Mouse (Mus musculus): ENCODE measurements around the gene Car5b. TPM values are rescaled to one million over a fixed set of nuclear protein-coding genes. Genes with fewer than 3 reads are reported as not detected.

Gene Car5b
- polyA plus RNA-seq (2012; rRNA removed): 9.5 and 10.1 TPM in 2 replicates

DNA sequence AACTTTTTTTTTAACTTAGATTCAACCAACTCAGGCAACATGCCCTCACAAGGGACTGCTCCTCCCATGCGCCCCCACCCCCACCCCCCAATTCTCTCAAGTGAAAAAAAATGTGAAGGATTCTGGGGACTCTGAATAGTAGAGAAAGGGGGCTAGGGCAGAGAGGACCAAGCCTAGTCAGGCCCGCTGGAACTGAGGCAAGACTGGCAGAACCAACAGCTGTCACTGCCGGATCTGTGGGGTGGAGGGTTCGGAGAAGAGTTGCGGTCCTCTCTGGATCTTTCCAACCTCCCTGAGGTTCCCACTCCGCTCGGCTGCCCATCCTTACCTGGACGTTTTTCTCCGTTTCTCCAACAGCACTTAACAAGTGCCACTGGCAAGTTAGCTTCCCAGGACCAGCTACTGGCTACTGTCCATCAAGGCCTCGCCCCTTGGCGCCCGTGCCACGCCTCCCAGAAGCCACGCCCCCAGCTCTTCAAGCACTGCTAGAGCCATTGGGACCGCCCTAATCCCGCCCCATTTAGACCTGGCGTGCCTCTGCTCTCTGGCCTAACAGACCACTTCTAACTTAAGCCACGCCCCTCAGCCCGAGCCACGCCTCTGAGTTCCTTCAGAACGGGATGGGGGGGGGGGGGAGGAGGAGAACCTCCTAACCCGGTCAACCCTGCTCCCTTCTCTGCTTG is at the start of gene Car5b:
Gene Car5b, minus strand, starts transcription at position 391 of the 683 bp plus-strand sequence.
- DNase-seq (ENCODE audit: low spot score): peak; percentile 51

DNA sequence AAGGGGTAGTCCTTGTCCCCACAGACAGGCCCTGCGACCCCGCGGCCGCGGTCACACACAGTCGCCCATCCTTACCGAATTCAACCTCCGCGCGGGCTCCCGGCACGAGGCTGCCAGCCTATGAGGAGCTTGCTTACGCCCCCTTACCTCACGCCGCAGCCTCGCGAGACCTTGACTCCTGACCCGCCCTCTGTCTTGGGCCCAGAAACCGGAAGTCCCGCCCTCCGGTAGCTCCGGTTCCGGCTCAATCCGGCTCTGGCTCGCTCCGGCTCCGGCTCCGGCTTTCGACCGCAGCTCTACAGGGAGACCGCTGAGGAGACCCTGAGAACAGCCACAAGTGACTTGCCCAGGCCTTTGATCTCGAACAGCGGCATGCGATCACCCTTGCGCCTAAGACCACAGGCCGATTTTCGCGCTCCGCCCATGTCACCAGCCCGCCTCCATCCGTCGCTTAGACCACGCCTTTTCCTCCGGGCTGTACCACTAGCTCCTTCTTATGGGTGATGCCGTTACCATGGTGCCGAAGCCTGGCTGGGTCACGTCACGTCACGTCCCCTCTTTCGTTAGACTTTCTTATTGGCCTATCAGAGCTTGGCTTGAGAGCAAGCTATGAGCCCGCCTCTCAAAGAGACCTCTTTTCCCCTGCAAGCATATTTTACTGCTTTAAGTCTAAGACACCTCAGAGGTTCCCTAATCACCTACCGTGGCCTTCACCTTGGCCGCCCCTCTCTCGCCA is 48.4 kb upstream of the Car5b start, which contains the start of gene Siah1b:
Gene Siah1b, minus strand, starts transcription at position 454 of the 736 bp plus-strand sequence.
- DNase-seq (ENCODE audit: low spot score): peak; percentile 79

DNA sequence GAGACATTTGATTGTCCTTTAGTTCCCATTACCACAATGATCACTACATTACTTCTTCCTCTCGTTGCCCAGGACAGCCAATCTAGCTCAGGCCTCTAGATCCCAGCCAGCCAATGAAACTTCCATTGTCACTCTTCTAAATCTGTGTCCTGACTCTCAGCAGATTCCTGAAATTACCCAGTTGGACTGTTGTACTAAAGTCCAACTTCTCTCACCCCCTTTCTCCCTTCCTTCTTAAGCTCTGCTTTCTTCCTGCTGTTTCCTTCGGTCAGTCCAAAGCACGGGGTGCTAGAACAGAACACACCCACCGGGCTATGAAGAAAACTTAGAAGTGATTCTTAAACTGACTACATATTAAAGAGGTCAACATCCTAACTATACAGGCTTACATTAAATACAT is 41.2 kb upstream of the Car5b start:
- no peak for DNase-seq (ENCODE audit: low spot score)

DNA sequence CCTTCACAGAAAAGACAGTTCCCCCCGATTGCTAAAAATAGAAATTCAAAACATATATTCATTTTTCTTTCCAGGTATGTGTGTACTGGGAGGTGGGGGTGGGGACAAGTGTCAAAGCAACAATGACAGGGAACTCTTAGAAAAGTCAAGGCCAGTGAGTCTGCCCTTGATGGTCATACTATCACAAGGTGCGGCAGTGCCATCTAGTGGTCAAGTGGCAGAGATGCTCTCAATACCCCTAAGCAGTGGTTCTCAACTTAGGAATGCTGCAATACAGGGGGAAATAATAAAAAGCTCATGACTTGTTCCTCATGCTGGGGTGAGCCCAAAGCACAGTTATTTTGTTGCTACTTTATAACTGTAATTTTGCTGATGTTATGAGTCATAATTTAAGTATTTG is 38.4 kb upstream of the Car5b start:
- DNase-seq (ENCODE audit: low spot score): no peak

DNA sequence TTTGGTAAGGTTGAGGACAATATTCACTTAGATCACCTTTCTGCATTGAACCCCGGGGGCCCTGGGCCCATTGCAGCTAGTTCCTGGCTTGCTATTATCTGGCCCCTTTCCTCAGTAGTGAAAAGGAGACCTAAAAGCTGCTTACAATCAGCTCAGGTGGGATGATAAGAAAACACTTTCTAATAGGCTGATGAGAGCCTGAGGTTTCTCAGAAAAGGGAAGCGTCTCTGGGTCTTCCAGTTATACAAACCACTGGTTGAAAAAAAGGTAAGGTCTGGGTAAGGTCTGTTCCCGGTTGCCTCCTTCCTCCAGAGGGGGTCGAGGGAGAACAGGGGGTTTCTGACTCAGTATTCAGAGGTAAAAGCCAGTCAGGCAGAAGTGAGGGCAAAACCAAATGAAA is 31.3 kb upstream of the Car5b start:
- DNase-seq (ENCODE audit: low spot score): no peak

DNA sequence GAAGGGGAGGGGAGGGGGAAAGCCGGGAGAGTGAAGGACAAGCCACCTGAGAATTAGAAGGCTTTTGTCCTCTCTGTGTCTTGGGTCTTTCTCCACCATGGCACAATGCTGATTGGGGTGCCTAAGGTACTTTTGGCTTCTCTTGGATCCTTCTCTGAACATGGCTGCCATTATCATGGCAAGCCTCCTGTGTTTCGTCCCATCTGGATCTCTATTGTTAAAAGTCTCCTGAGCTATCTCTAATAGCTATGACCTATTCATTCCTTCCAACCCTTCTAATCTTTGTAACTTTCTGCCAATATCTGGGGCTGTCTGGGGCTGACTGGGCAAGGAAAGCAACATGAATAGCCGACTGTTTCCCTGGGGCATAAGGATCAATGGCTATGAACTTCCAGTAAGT is 30.7 kb upstream of the Car5b start:
- no peak for DNase-seq (ENCODE audit: low spot score)

DNA sequence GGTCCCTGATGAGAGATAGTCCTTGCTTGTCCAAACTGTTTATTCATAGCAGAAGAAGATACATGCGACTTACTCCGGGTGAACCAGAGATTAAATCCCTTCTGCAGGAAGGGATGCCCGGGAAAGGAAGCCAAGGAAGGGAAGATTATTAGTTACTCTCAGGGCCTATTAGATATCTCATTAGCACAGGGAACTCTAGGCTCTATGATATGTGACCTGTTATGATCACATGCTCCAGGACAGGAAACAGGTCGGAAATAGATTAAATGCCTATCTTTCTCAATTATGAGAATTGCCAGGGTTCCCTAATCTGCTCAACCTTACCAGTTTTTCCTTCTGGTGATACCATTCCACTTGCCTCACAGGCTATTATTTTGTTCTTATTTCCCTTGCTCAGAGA is 27.9 kb upstream of the Car5b start:
- DNase-seq (ENCODE audit: low spot score): no peak

DNA sequence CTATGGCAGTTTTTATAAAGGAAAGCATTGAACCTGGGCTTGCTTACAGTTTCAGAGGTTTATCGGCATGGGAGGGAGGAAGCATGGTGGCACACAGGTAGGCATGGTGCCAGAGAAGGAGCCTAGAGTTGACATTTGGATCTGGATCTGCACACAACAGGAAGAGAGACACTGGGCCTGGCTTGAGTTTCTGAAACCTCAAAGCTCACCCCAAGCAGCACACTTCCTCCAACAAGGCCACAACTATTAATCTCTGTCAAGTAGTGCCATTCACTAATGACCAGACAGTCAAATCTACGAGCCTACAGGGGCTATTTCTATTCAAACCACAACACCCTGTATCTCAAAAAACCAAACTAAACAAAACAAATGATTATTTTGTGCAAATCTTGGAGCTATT is 18.9 kb upstream of the Car5b start:
- no peak for DNase-seq (ENCODE audit: low spot score)

DNA sequence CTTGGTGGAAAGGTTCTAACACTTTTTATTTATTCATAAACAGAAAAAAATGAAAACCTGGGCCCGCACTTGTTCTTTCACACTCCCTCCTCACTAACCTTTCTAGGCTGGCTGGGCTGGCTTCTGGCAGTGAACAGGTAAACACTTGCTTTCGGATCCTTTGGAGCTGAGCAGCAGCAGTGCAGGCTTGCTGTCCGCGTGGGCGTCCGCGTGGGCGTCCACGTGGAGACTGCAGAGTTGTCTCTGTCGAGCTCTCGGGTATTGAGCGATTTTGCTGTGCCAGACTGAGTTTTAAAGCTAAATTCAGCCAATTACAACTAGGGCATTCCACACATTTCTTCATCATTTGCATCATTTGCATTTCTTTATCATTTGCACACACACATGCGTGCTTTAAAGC is 14.3 kb upstream of the Car5b start:
- DNase-seq (ENCODE audit: low spot score): no peak

DNA sequence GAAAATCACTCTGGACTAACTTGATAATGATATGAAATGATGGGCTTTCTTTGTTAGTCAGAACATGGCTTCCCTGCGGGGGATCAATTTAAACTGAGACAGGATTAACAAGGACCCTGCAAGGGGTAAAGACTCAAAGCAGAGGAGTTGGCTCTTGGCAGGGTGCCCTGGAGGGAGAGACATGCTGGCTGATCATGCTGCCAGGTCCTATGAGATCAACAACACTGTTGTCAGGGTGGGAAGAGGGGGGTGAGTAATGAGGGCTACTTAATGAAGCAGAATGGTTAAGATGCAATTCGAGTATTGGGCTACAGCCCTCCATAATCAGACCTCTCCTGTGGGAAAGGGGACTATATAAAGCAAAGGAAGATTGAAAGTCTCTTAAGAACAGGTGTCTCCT is 11.1 kb upstream of the Car5b start:
- DNase-seq (ENCODE audit: low spot score): no peak

DNA sequence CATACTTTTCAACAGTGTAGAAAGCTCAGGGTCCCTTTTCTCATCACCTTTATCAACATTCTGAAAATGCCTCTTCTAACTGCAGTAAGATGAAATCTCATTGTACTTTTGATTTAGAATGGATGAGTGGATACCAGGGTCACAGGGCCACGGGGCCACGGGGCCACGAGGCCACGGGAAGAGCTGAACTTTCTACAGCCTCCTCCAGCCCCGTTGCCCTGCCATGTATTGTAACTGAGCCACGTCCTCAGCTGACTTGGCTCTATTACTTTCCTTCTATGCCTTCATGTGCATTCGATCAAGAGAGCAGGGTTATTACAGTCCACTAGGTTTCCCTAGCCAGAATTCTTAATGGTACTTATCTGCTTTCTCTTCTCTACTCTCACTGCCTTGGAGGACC is 8.1 kb upstream of the Car5b start:
- DNase-seq (ENCODE audit: low spot score): no peak

DNA sequence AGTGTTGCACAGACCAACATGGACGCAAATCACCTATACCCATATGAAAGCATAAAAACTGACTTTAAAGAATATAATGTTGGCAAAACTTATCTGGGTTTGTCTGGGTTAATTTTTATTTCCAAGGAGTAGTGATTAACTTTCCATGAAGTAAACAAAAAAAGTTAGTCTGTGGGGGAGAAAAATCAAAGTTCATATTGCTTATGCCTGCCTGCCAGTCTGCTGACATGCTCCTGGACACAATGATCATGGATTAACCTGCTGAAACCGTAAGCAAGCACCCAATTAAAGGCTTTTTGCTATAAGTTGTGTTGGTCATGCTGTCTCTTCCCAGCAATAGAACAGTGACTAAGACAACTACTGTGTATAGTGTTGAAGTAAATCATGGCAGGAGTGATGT is 7.6 kb upstream of the Car5b start:
- no peak for DNase-seq (ENCODE audit: low spot score)

DNA sequence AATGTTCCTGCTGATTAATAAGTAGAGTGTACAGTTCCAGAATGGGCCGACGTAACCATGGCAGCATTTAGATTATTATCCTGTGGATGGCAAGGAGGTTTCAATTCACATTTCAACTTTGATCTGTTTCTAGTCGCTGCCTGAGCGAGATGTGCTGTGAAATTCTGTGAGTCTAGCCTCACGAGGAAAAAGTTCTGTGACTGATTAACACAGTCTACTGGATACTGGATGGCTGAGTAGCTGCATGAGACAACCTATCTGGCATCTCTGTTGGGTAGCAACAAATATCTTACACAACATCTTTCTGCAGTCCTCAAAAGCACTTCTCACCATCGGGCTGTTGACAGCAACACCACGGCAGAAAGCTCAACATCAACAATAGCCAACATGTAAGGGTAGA is 4.7 kb upstream of the Car5b start:
- DNase-seq (ENCODE audit: low spot score): no peak

DNA sequence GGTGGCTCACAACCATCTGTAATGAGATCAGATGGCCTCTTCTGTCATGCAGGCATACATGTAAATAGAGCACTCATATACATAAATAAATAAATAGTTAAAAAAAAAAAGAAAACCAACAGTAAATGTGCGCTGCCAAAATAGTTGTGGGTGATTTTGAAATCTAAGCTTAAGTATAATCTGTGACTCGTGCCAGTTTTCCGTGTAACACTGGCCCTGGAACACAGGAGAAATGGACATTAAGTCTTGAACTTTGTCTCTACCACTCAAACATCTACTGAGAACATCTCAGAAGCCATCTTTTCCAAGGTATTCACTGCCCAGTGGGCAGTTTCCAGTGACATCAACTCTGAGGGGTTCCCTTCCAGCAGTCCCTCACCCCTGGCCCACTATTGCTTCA is 12.2 kb downstream of the Car5b start:
- DNase-seq (ENCODE audit: low spot score): no peak

DNA sequence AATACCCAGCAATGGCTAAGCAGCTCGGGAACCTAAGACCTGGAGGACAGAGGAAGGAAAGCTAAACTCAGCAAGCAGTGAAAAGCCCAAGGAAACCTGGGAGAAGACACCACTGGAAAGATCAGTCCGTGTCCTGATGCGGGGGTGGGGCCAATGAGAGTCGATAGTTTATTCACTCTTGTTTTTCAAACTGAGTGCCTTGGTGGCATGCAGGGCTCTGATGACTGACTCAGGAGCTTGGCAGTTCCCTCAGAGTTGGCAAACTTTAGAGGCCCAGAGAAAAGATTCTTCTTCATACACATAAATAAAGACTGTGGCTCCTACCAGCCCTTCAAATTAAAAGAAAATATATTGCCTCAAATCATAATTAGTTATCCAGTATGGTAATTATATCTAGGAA is 12.8 kb downstream of the Car5b start:
- no peak for DNase-seq (ENCODE audit: low spot score)

DNA sequence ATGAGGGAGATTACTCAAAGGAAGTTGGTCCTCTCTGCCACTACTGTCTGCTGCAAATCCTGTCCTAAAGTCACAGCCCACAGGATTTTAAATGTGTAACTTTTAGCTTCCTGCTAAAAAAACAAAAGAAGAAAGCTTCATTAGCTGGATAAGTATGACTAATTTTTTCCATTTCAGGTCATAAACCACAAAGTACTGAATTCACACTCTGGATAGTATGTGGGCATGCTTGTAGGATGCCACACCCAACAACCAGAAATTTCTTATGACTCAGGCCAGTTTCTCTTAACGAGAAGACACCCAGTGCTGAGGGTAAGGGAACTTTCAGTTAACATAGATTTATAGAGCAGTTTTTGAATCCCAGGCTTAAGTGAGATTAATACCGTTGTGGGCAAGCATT is 14.5 kb downstream of the Car5b start:
- DNase-seq (ENCODE audit: low spot score): no peak

DNA sequence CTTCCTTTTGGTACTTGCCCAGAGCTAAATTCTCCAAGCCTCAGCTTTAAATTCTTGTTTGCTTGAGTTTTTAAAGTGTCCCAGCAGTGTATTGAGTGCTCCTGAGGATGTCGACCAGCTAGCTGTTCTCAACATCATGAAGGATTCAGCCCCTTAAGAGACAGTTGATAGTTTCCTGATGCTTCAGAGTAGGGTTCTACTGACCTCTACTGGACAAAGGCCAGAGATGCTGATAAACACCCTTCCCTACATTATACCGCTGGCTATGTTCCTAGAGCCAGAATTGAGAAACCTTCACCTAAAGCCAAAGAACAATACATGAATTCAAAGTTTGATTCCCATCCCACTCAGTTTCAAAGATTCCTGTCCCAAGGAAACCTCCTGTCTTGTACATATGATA is 23.0 kb downstream of the Car5b start:
- DNase-seq (ENCODE audit: low spot score): no peak

DNA sequence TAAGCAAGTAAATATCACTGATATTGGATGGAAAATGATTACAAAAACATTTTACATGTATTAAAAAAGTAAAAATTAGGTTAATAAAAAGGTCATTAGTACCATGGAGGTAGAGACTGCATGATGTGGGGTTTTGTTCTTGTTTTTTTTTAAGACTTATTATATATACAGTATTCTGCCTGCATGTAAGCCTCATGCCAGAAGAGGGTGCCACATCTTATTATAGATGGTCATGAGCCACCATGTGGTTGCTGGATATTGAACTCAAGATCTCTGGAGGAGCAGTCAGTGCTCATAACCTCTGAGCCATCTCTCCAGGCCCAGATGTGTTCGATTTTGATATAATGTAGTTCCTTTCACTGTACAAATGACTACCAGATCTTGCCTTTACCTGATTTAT is 27.9 kb downstream of the Car5b start:
- DNase-seq (ENCODE audit: low spot score): no peak

DNA sequence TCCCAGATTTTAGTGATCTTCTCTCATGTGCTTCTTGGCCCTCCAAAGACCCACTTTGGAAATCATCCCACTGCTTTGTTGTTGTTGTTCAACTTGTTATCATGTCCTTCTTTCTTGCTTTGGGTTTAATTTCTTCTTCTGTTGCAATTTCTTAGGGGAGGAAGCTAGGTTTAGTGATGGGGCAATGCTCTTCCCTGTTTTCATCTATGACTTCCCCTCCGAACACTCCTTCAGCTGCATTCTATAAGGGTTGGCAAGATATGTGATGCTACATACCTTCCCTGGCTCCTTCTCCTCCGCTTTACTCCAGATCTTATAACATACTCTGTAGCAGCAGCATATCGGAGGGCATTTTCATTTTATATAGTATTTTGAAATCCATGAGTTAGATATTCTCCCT is 31.0 kb downstream of the Car5b start:
- DNase-seq (ENCODE audit: low spot score): no peak

DNA sequence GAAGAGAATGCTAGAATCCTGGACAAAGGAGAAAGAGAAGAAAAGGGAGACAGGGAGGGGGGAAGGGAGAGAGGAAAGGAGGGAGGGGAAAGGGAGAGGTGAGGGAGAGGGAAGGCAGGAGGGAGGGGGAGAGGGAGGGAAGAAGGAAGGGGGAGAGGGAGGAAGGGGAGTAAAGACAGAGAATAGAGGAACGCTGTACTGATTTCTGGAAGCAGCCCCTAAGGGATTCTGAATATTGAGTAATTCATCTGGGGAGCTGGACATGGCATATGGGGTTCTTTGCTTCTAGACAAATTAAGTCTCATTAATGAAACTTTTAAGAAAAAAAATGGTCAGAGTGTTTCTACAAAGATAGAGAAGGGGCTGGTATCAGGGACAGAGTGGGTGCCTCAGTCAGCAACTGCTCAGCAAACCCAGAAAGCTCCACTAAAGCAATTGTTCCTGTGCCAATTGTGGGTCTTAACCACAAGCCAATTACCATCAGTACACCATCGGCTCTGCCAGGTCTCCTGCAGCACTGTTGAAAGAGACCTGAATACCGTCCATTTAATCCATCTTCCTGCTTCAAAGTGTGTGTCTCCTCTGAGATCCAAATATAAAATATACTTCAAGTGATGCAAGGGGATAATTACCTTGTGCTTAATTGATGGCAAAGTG is 40.0 kb downstream of the Car5b start:
- no peak for DNase-seq (ENCODE audit: low spot score)

DNA sequence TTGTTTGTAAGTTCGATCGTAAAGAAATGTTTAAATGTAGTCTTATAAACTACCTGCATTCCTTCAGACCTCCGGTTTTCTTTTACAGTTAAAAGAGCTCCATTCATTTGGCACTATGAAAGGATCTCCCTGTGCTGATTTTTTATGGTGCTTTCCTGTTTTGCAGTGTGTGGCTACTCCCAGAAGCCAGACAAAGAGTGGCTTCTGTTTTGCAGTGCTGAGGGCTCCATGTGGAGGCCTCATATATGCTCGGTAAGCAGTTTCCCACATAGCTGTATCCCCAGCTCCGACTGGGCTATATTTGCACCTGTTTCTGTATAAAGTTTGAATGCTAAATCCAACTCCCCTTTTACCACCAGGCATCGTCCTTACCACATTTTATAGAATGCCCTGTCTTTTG is 45.7 kb downstream of the Car5b start:
- no peak for DNase-seq (ENCODE audit: low spot score)

DNA sequence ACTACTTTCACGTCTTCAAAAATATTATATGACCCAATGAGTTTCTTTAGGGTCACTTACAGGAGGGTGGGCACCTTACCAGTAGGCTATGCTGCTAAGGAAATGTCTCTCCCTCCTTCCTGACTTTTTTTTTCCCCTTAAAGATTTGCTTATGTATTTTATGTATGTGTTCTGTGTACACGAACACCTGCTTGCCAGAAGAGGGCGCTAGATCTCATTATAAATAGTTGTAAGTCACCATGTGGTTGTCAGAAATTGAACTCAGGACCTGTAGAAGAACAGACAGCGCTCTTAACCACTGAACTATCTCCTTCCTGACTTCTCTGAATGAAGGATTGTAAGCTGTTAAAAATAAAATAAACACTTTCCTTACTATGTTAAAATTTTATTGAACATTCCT is 46.3 kb downstream of the Car5b start:
- no peak for DNase-seq (ENCODE audit: low spot score)

DNA sequence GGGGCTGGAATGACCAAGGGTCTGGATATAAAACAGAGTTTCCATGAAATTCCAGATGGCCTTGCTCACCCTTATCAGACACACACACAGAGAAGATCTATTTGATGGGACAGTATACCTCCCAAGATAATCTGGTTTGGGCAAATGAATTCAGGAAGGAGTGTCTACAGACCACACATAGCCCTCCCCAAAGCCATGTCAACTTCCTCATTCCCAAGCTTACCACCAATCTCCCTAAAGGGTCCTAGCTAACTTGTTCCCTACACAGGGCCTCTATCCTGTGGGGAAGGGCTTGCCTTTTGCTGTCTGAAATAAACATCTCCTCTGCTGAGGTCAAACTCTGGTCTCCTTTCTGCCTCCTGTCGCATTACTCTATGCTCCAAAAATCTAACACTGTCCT is 46.7 kb downstream of the Car5b start:
- no peak for DNase-seq (ENCODE audit: low spot score)

Data from urinary bladder, adult 2 months (tissue).